In genomic region chr13:113035852-113036251, GRCm38 (mm10) we compare ENCODE assay signal across 8 mouse cellular contexts. TPM values are rescaled to one million over a fixed set of nuclear protein-coding genes. Genes with fewer than 3 reads are reported as not detected.
DNase-seq lines count a peak whose midpoint lies in the region; ATAC-seq and TF ChIP-seq lines count a peak whose summit lies in the region.

No protein-coding gene starts in this region.

- peak overlapping the region; percentile 26; the same call in 1 of the 2 replicates for H3K9ac ChIP-seq in CH12.LX (ENCODE audit: insufficient read depth, low read depth)
- no peak overlapping the region for H3K9ac ChIP-seq in heart, embryonic 14.5 days (ENCODE audit: low read length)
- no peak overlapping the region for H3K9ac ChIP-seq in liver, embryonic 11.5 days (ENCODE audit: low read depth, low read length)

- peaks cover 19% of the 10 kb centered on the region for H3K27me3 ChIP-seq in CH12.LX (replicated peaks)
- H3K27me3 ChIP-seq in heart, embryonic 14.5 days (ENCODE audit: control insufficient read depth, insufficient read depth, low read length): peaks cover 44% of the 10 kb centered on the region
- peaks cover 55% of the 10 kb centered on the region for H3K27me3 ChIP-seq in liver, embryonic 11.5 days (replicated peaks; ENCODE audit: control insufficient read depth, insufficient read depth, low read length)

- in situ Hi-C loops in CH12.LX (cut with MboI; ENCODE audit: low pct_ligation_motif_present, low pct_unique_long_range_greater_than_20kb, low sequenced_read_pairs): loop anchor here (10.0 to 25.0 kb wide), 2 partner anchors 361 to 749 kb away; partner anchors contain the start of gene Ankrd55

- peak overlapping the region; percentile 93 for H3K4me2 ChIP-seq in CH12.LX (ENCODE audit: insufficient read depth, low read depth, poor library complexity, severe bottlenecking)
- peak overlapping the region; percentile 74 for H3K4me2 ChIP-seq in heart, embryonic 14.5 days (ENCODE audit: low read length)
- H3K4me2 ChIP-seq in liver, embryonic 11.5 days: peak overlapping the region; percentile 97

- peak; percentile 80; the same call in 1 of the 2 replicates for ATAC-seq in heart, embryonic 14.5 days (ENCODE audit: insufficient number of reproducible peaks, insufficient read depth, low FRiP score, low read depth)
- ATAC-seq in liver, embryonic 11.5 days (replicated peaks; ENCODE audit: low FRiP score): peak; percentile 86

- peak; percentile 55 to 97 for TF ChIP-seq CTCF in CH12.LX (conservative IDR thresholded peaks at IDR 0.05 in 1 of 2, IDR thresholded peaks at IDR 0.05 in 1 of 2; ENCODE audit: low read depth in 2 of 2, low read length in 2 of 2)

- WGBS in heart, embryonic 14.5 days: 2% methylated on average over 4 of the region's 4 CpGs
- WGBS in liver, embryonic 11.5 days: 3% methylated on average over 4 of the region's 4 CpGs

- H3K27ac ChIP-seq in CH12.LX (ENCODE audit: insufficient read depth, low read depth): no peak overlapping the region
- no peak overlapping the region for H3K27ac ChIP-seq in heart, embryonic 14.5 days (replicated peaks in 1 of 2; ENCODE audit: control insufficient read depth in 1 of 2, insufficient read depth in 1 of 2, low read depth in 2 of 2, low read length in 2 of 2)
- no peak overlapping the region for H3K27ac ChIP-seq in liver, embryonic 11.5 days (ENCODE audit: low read depth, low read length)

- dilution Hi-C loops in CH12.LX (cut with MboI; ENCODE audit: extremely low pct_ligation_motif_present, extremely low pct_unique_long_range_greater_than_20kb, low sequenced_read_pairs): no loop called here

- no peaks in the 10 kb centered on the region for H3K9me3 ChIP-seq in CH12.LX (replicated peaks; ENCODE audit: low read length)
- H3K9me3 ChIP-seq in heart, embryonic 14.5 days (ENCODE audit: control insufficient read depth, low read length): no peaks in the 10 kb centered on the region
- H3K9me3 ChIP-seq in liver, embryonic 11.5 days (ENCODE audit: control insufficient read depth, low read length): no peaks in the 10 kb centered on the region

- peak; percentile 92 for DNase-seq in CH12.LX (ENCODE audit: extremely low read depth)
- DNase-seq in c-Kit-negative CD71-positive TER-119-positive erythroid progenitor cells, embryonic 14.5 days (ENCODE audit: low read depth, low spot score): peak; percentile 65
- DNase-seq in fibroblast of lung, adult 2 months (ENCODE audit: low read depth): peak; percentile 56
- DNase-seq in kidney, postnatal 10 days: peak; percentile 82
- peak; percentile 53 for DNase-seq in liver, embryonic 11.5 days (ENCODE audit: low spot score)
- DNase-seq in naive thymus-derived CD4-positive, alpha-beta T cell, adult 2 months (ENCODE audit: low read depth): peak; percentile 93
- DNase-seq in telencephalon, adult 2 months (ENCODE audit: low read depth, low spot score): peak; percentile 85

- no peak overlapping the region for H3K4me3 ChIP-seq in CH12.LX (replicated peaks in 1 of 3; ENCODE audit: low read depth in 2 of 3, low read length in 2 of 3, poor library complexity in 1 of 3)
- peak overlapping the region in 1 of 2 experiments; percentile 43; a peak in 2 of 4 replicates for H3K4me3 ChIP-seq in heart, embryonic 14.5 days (ENCODE audit: control insufficient read depth in 1 of 2, insufficient read depth in 1 of 2, low read depth in 1 of 2, low read length in 2 of 2)
- H3K4me3 ChIP-seq in liver, embryonic 11.5 days (ENCODE audit: low read depth, low read length): peak overlapping the region; percentile 61; the same call in 1 of the 2 replicates

- no peak for TF ChIP-seq EP300 in CH12.LX (IDR thresholded peaks at IDR 0.05; ENCODE audit: low read length)

- peaks cover 5 to 9% of the 10 kb centered on the region in 2 experiments; a peak in 1 of 4 replicates for H3K4me1 ChIP-seq in CH12.LX (ENCODE audit: control insufficient read depth in 1 of 2, insufficient read depth in 2 of 2)
- peaks cover 4 to 6% of the 10 kb centered on the region in 2 experiments; a peak in 2 of 4 replicates for H3K4me1 ChIP-seq in heart, embryonic 14.5 days (ENCODE audit: control insufficient read depth in 2 of 2, insufficient read depth in 2 of 2, low read length in 2 of 2)
- H3K4me1 ChIP-seq in liver, embryonic 11.5 days (replicated peaks; ENCODE audit: control insufficient read depth, insufficient read depth, low read length): peaks cover 3% of the 10 kb centered on the region; the same call in 1 of the 2 replicates

- no peak for TF ChIP-seq POLR2A in CH12.LX (IDR thresholded peaks at IDR 0.05; ENCODE audit: low read depth, low read length)

- peak; percentile 100 for TF ChIP-seq RAD21 in CH12.LX (IDR thresholded peaks at IDR 0.05; ENCODE audit: low read depth, low read length)

- H3K36me3 ChIP-seq in CH12.LX (replicated peaks in 1 of 2; ENCODE audit: control insufficient read depth in 1 of 2, insufficient read depth in 1 of 2, low read length in 1 of 2): no peaks in the 10 kb centered on the region
- no peaks in the 10 kb centered on the region for H3K36me3 ChIP-seq in heart, embryonic 14.5 days (ENCODE audit: control insufficient read depth, insufficient read depth, low read length)
- no peaks in the 10 kb centered on the region for H3K36me3 ChIP-seq in liver, embryonic 11.5 days (ENCODE audit: control insufficient read depth, insufficient read depth, low read length)

- no peaks in the 10 kb centered on the region for H3K79me2 ChIP-seq in CH12.LX (replicated peaks; ENCODE audit: control insufficient read depth, extremely low read depth, insufficient read depth, poor library complexity, severe bottlenecking)

TF ChIP-seq in CH12.LX, 34 proteins besides CTCF, POLR2A, EP300 and RAD21 (continues in another document):
- TF ChIP-seq JUND (conservative IDR thresholded peaks at IDR 0.05; ENCODE audit: low read depth, low read length) (0 out of 2 replicates have a peak, but pooled peaks have one; percentile 29), NELFE (IDR thresholded peaks at IDR 0.05; ENCODE audit: low read depth, low read length) (no peak), MAZ (IDR thresholded peaks at IDR 0.05; ENCODE audit: low read depth, low read length) (no peak), HCFC1 (IDR thresholded peaks at IDR 0.05; ENCODE audit: low read depth, low read length) (no peak), PAX5 (IDR thresholded peaks at IDR 0.05; ENCODE audit: low read length) (no peak), IRF4 (IDR thresholded peaks at IDR 0.05; ENCODE audit: low read depth, low read length) (peak; percentile 72), SMC3 (IDR thresholded peaks at IDR 0.05; ENCODE audit: low read depth, low read length) (peak; percentile 96), USF2 (conservative IDR thresholded peaks at IDR 0.05; ENCODE audit: low read depth, low read length) (no peak), MAX (IDR thresholded peaks at IDR 0.05; ENCODE audit: low read length) (0 out of 2 replicates have a peak, but pooled peaks have one; percentile 50), GABPA (IDR thresholded peaks at IDR 0.05; ENCODE audit: insufficient replicate concordance, low read depth, low read length) (no peak), ETS1 (conservative IDR thresholded peaks at IDR 0.05; ENCODE audit: low read depth, low read length) (no peak), USF1 (IDR thresholded peaks at IDR 0.05; ENCODE audit: low read depth, low read length) (no peak), NRF1 (IDR thresholded peaks at IDR 0.05; ENCODE audit: low read depth, low read length) (no peak), POLR2AphosphoS2 (IDR thresholded peaks at IDR 0.05; ENCODE audit: low read depth, low read length) (no peak), ZNF384 (IDR thresholded peaks at IDR 0.05; ENCODE audit: low read depth, low read length) (0 out of 2 replicates have a peak, but pooled peaks have one; percentile 27), TBP (conservative IDR thresholded peaks at IDR 0.05; ENCODE audit: low read depth, low read length) (no peak), ZKSCAN1 (IDR thresholded peaks at IDR 0.05; ENCODE audit: borderline replicate concordance, low read depth, low read length) (no peak), ZC3H11A (IDR thresholded peaks at IDR 0.05; ENCODE audit: low read depth, low read length) (peak; percentile 82), UBTF (IDR thresholded peaks at IDR 0.05; ENCODE audit: low read depth, low read length) (no peak), BHLHE40 (IDR thresholded peaks at IDR 0.05; ENCODE audit: low read depth, low read length) (0 out of 2 replicates have a peak, but pooled peaks have one; percentile 13), ELF1 (IDR thresholded peaks at IDR 0.05; ENCODE audit: low read depth, low read length) (no peak), ZMIZ1 (IDR thresholded peaks at IDR 0.05; ENCODE audit: low read depth, low read length) (no peak), MYC (IDR thresholded peaks at IDR 0.05; ENCODE audit: low read depth, low read length) (0 out of 2 replicates have a peak, but pooled peaks have one; percentile 22), TCF12 (IDR thresholded peaks at IDR 0.05; ENCODE audit: low read depth, low read length) (no peak)

RNA-seq across cellular contexts. Expression of gene Cdc20b, which starts 0.9 kb away (rescaled TPM):
- total RNA-seq in CH12.LX (2012; rRNA removed) (not detected in 2 replicates), CH12.LX (2014; rRNA removed) (not detected in 2 replicates)
- not detected in 2 replicates for polyA plus RNA-seq in CH12.LX (2012; ENCODE audit: insufficient read length, low read depth)
- 0.12 TPM in 1 of 2 replicates, not detected in the other for polyA plus RNA-seq in heart, embryonic 14.5 days (2014; fragmentation: Nextera tagmentation; extraction: Ambion mirVana)
- not detected in 2 replicates for polyA plus RNA-seq in liver, embryonic 11.5 days (2014; fragmentation: Nextera tagmentation; extraction: Ambion mirVana)

RNA-seq across cellular contexts. Expression of gene Gpx8, which starts 10.4 kb away (rescaled TPM):
- total RNA-seq in CH12.LX (2012; rRNA removed) (not detected in 2 replicates), CH12.LX (2014; rRNA removed) (not detected in 2 replicates)
- polyA plus RNA-seq in CH12.LX (2012; ENCODE audit: insufficient read length, low read depth): not detected in 2 replicates
- polyA plus RNA-seq in heart, embryonic 14.5 days (2014; fragmentation: Nextera tagmentation; extraction: Ambion mirVana): 126 and 147 TPM in 2 replicates
- 43.0 and 43.4 TPM in 2 replicates for polyA plus RNA-seq in liver, embryonic 11.5 days (2014; fragmentation: Nextera tagmentation; extraction: Ambion mirVana)

RNA-seq across cellular contexts. Expression of gene Mcidas, which starts 42.2 kb away (rescaled TPM):
- total RNA-seq in CH12.LX (2012; rRNA removed): not detected in 2 replicates
- not detected in 2 replicates for total RNA-seq in CH12.LX (2014; rRNA removed)
- not detected in 2 replicates for polyA plus RNA-seq in CH12.LX (2012; ENCODE audit: insufficient read length, low read depth)
- not detected in 2 replicates for polyA plus RNA-seq in heart, embryonic 14.5 days (2014; fragmentation: Nextera tagmentation; extraction: Ambion mirVana)
- not detected in 2 replicates for polyA plus RNA-seq in liver, embryonic 11.5 days (2014; fragmentation: Nextera tagmentation; extraction: Ambion mirVana)

RNA-seq across cellular contexts. Expression of gene Ccno, which starts 48.2 kb away (rescaled TPM):
- 0.17 and 0.21 TPM in 2 replicates for total RNA-seq in CH12.LX (2012; rRNA removed)
- 0.14 and 0.54 TPM in 2 replicates for total RNA-seq in CH12.LX (2014; rRNA removed)
- 0.12 and 0.16 TPM in 2 replicates for polyA plus RNA-seq in CH12.LX (2012; ENCODE audit: insufficient read length, low read depth)
- polyA plus RNA-seq in heart, embryonic 14.5 days (2014; fragmentation: Nextera tagmentation; extraction: Ambion mirVana): 0.11 and 0.63 TPM in 2 replicates
- 0.08 TPM in 1 of 2 replicates, not detected in the other for polyA plus RNA-seq in liver, embryonic 11.5 days (2014; fragmentation: Nextera tagmentation; extraction: Ambion mirVana)

Comparison
In these comparisons a context has a peak if more than half of its experiments do, and no peak if none do; other contexts are left out.
1. RNA of gene Gpx8, which starts 10.4 kb away (polyA plus RNA-seq): 126 to 147 TPM in heart, embryonic 14.5 days and 43.0 to 43.4 TPM in liver, embryonic 11.5 days; not detected in CH12.LX; every median in the first group is over 10 times any median in the second.
2. Peak in every context shown above with its lines, with median percentiles within 50 percentile points of each other: DNase-seq and H3K4me2 ChIP-seq.